Mouse (Mus musculus) c-Kit-positive CD71-negative TER-119-negative erythroid progenitor cells, embryonic 14.5 days (primary cell): ENCODE measurements at regions not wholly inside any gene's neighbourhood (a gene's known extent, or its start where the extent isn't known, plus 50 kb on each side); places are given as distances from the start of the nearest gene placed in this dataset.

Source experiments
- DNase-seq: peaks from one replicate; pipeline ENCODE4 v3.0.0-alpha.2; 2013; ENCODE audit warnings: low read depth

GRCm38 (mm10) chrX:11907167-11907566 is 253.0 kb downstream of the Bcor start:
- DNase-seq, result no peak

- no peak for DNase-seq
Observed at GRCm38 (mm10) chrX:11915984-11916383, 244.2 kb downstream of the Bcor start.

- no peak for DNase-seq
Observed at GRCm38 (mm10) chrX:11920231-11920630, 239.9 kb downstream of the Bcor start.

GRCm38 (mm10) chrX:11924639-11925302 is 235.4 kb downstream of the Bcor start:
- no peak for DNase-seq

GRCm38 (mm10) chrX:11926868-11927535 is 233.2 kb downstream of the Bcor start:
- no peak for DNase-seq

- DNase-seq, result no peak
Observed at GRCm38 (mm10) chrX:11929448-11929847, 230.7 kb downstream of the Bcor start.

- no peak for DNase-seq
Observed at GRCm38 (mm10) chrX:11931432-11931831, 228.7 kb downstream of the Bcor start.

GRCm38 (mm10) chrX:11935337-11935736 is 224.8 kb downstream of the Bcor start:
- DNase-seq, result no peak

GRCm38 (mm10) chrX:11940246-11940645 is 219.9 kb downstream of the Bcor start:
- no peak for DNase-seq

- DNase-seq, result no peak
Observed at GRCm38 (mm10) chrX:11943367-11943766, 216.8 kb downstream of the Bcor start.

- no peak for DNase-seq
Observed at GRCm38 (mm10) chrX:11944574-11944973, 215.6 kb downstream of the Bcor start.

GRCm38 (mm10) chrX:11945280-11945679 is 214.9 kb downstream of the Bcor start:
- no peak for DNase-seq

- DNase-seq, result no peak
Observed at GRCm38 (mm10) chrX:11952193-11952592, 208.0 kb downstream of the Bcor start.

GRCm38 (mm10) chrX:11956194-11956593 is 204.0 kb downstream of the Bcor start:
- no peak for DNase-seq

- no peak for DNase-seq
Observed at GRCm38 (mm10) chrX:11957011-11957410, 203.1 kb downstream of the Bcor start.

- no peak for DNase-seq
Observed at GRCm38 (mm10) chrX:11959871-11960552, 200.1 kb downstream of the Bcor start.

GRCm38 (mm10) chrX:11961350-11961749 is 198.8 kb downstream of the Bcor start:
- DNase-seq, result no peak

- DNase-seq, result no peak
Observed at GRCm38 (mm10) chrX:11964428-11964827, 195.7 kb downstream of the Bcor start.

- DNase-seq, result no peak
Observed at GRCm38 (mm10) chrX:11978679-11979078, 181.5 kb downstream of the Bcor start.

GRCm38 (mm10) chrX:11983276-11983675 is 176.9 kb downstream of the Bcor start:
- DNase-seq, result no peak
